Mouse (Mus musculus) heart, adult 9 months (tissue): Measurements from ENCODE around the gene Hook2.

Source experiments
- DNase-seq, 2 experiments: peaks; one replicate each; pipeline ENCODE4 v3.0.0; 2022; ENCODE audit warnings: low spot score in 2 of 2

Gene Hook2

GRCm38 (mm10) chr8:84990349-84990748 is at the start of gene Hook2:
Gene Hook2, plus strand, starts transcription at chr8:84990603.
- DNase-seq, result peak; percentile 98

GRCm38 (mm10) chr8:84943699-84944098 is 46.7 kb upstream of the Hook2 start:
- DNase-seq, result no peak

- DNase-seq, result no peak
These were observed 45.8 kb upstream of the Hook2 start for GRCm38 (mm10) chr8:84944478-84945160.

GRCm38 (mm10) chr8:84945235-84945632 is 45.2 kb upstream of the Hook2 start:
- no peak for DNase-seq

- DNase-seq, result no peak
These were observed 44.5 kb upstream of the Hook2 start for GRCm38 (mm10) chr8:84945633-84946527.

- no peak for DNase-seq
These were observed 43.7 kb upstream of the Hook2 start, which contains the start of gene Rtbdn for GRCm38 (mm10) chr8:84946528-84947240. Gene Rtbdn, plus strand, starts transcription at chr8:84946991.

GRCm38 (mm10) chr8:84947241-84947545 is 43.2 kb upstream of the Hook2 start:
- DNase-seq, result no peak

GRCm38 (mm10) chr8:84949753-84950152 is 40.6 kb upstream of the Hook2 start:
- DNase-seq, result no peak

GRCm38 (mm10) chr8:84952612-84953255 is 37.7 kb upstream of the Hook2 start:
- DNase-seq, result peak in 1 of 2 experiments; percentile 37

- DNase-seq, result peak in 1 of 2 experiments; percentile 35
These were observed 33.6 kb upstream of the Hook2 start for GRCm38 (mm10) chr8:84956768-84957167.

- peak in 1 of 2 experiments; percentile 45 for DNase-seq
These were observed 30.6 kb upstream of the Hook2 start for GRCm38 (mm10) chr8:84959811-84960210.

- DNase-seq, result no peak
These were observed 26.5 kb upstream of the Hook2 start for GRCm38 (mm10) chr8:84963952-84964351.

GRCm38 (mm10) chr8:84965731-84966291 is 24.6 kb upstream of the Hook2 start:
- DNase-seq, result peak; percentile 96 to 97

GRCm38 (mm10) chr8:84966603-84967002 is 23.8 kb upstream of the Hook2 start:
- DNase-seq, result no peak

GRCm38 (mm10) chr8:84967532-84968304 is 22.7 kb upstream of the Hook2 start:
- DNase-seq, result no peak

GRCm38 (mm10) chr8:84968650-84969049 is 21.8 kb upstream of the Hook2 start:
- peak; percentile 27 to 40 for DNase-seq

GRCm38 (mm10) chr8:84969241-84970134 is 20.9 kb upstream of the Hook2 start, which contains the start of the genes Gm49661, Prdx2 and Rnaseh2a:
Gene Gm49661, minus strand, starts transcription at chr8:84969433.
Gene Prdx2, plus strand, starts transcription at chr8:84969587.
Gene Rnaseh2a, minus strand, starts transcription at chr8:84969767.
- peak; percentile 68 to 79 for DNase-seq

- no peak for DNase-seq
These were observed 20.1 kb upstream of the Hook2 start for GRCm38 (mm10) chr8:84970135-84970790.

GRCm38 (mm10) chr8:84970913-84971312 is 19.5 kb upstream of the Hook2 start:
- no peak for DNase-seq
